Mouse (Mus musculus): ENCODE data around the gene Cpm. TPM values are rescaled to one million over a fixed set of nuclear protein-coding genes. Genes with fewer than 3 reads are reported as not detected.
A peak's percentile ranks its signal among the peaks of the same experiment; 100 is the strongest.

Gene Cpm
- polyA plus RNA-seq, 1 experiment from 2014 or later = 32.8 TPM

DNA sequence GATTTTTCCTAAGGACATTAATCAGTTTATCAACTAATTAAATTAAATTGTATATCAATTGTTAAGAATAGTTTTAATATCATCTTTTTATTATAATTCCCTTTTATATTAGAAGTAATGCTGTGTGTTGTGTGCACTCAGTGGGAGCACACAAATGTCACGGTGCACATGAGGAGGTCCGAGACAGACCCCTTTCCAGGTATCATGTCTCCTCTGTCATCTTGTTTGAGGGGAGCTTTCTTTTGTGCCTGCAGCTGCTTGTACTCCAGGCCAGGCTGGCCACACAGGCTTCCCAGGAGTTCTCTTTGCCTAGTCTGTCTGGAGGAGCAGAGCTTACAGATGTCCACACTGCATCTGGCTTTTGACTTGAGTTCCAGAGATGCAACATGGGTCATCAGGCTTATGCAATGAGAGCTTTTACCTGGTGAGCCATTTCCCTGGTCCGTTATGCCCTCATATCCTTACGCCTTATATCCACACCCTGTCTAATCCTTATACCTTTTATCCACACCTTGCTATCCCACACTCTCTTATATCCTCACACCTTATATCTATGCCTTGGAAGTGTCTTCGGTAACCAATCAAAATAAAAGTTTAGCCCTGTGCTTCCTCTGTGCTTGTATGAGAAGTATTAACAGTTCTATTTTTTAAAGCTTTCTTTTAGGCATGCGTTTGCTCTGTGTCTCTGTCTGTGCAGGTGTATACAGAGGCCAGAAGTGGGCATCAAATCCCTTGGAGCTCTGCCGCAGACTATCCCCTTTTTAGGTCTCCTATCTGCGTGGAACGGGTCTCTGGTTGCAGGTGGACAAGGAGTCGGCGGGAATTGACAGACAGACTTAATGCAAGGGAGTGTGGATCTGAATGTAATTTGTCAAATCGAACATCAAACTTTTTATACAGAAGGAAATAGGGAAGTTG, 7.4 kb upstream of the Cpm start:
- no peaks in the 10 kb centered on the region for H3K4me1 ChIP-seq (replicated peaks; ENCODE audit: control insufficient read depth, insufficient read depth, low read length)
- ATAC-seq = no peak
- H3K27ac ChIP-seq (ENCODE audit: low read depth, low read length) = no peak overlapping the region
- no peak for TF ChIP-seq CTCF (IDR thresholded peaks at IDR 0.05; ENCODE audit: low read depth)
- H3K4me3 ChIP-seq (ENCODE audit: low read depth, low read length) = no peak overlapping the region
- 91% methylated on average over 12 of the region's 12 CpGs for WGBS
- no peaks in the 10 kb centered on the region for H3K36me3 ChIP-seq (ENCODE audit: control insufficient read depth, insufficient read depth)
- H3K27me3 ChIP-seq (replicated peaks; ENCODE audit: control insufficient read depth, insufficient read depth, low read length) = no peaks in the 10 kb centered on the region
- no peak overlapping the region for H3K9ac ChIP-seq (ENCODE audit: low read depth, low read length)
- H3K4me2 ChIP-seq (replicated peaks; ENCODE audit: low read depth) = no peak overlapping the region
- H3K9me3 ChIP-seq (ENCODE audit: control insufficient read depth) = no peaks in the 10 kb centered on the region

DNA sequence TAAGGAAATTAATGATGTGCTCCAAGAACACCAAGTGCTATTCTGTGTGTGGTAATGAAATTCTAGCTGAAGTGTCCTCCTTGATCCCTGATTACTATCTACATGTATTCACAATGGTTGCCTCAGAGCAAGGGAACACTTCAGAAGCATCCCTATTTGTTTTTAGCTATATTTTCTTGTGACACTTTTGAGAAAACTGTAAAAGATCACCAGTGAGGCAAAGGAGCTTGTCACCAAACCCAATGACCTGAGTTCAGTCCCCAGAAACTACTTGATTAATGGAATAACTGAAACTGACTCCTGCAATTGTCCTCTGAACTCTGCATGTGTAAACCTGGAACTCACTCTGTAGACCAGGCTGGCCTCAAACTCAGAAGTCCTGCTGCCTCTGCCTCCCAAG, 5.9 kb upstream of the Cpm start:
- Histone ChIP-seq H3K36me3 (ENCODE audit: control insufficient read depth, insufficient read depth) (no peaks in the 10 kb centered on the region), H3K4me2 (replicated peaks; ENCODE audit: low read depth) (no peak overlapping the region), H3K27me3 (replicated peaks; ENCODE audit: control insufficient read depth, insufficient read depth, low read length) (0 out of 2 replicates have a peak, but pooled peaks cover 2% of the 10 kb centered on the region), H3K27ac (ENCODE audit: low read depth, low read length) (no peak overlapping the region), H3K9me3 (ENCODE audit: control insufficient read depth) (no peaks in the 10 kb centered on the region), H3K9ac (ENCODE audit: low read depth, low read length) (no peak overlapping the region), H3K4me1 (replicated peaks; ENCODE audit: control insufficient read depth, insufficient read depth, low read length) (no peaks in the 10 kb centered on the region), H3K4me3 (ENCODE audit: low read depth, low read length) (no peak overlapping the region)
- no peak for TF ChIP-seq CTCF (IDR thresholded peaks at IDR 0.05; ENCODE audit: low read depth)
- no peak for ATAC-seq

DNA sequence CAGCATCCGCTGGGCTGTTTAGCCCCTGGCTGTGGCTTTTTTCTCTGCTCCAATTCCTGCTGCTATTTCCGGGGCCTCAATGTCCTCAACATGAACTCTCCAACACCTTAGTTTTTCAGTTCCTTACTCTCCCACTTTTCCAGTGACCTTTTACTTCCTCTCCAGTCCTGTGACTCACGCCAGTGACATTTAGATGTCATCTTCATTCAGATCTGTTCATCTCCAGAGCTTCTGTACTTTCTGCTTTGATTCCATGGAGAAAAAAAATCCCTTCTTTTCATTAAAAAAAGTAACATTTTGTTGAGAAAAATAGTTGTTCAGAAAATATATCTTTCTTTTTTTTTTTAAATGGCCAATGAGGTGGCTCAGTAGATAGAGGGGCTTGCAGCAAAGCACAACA, 5.1 kb upstream of the Cpm start:
- TF ChIP-seq CTCF (IDR thresholded peaks at IDR 0.05; ENCODE audit: low read depth) = no peak
- H3K9me3 ChIP-seq (ENCODE audit: control insufficient read depth) = no peaks in the 10 kb centered on the region
- H3K27me3 ChIP-seq (replicated peaks; ENCODE audit: control insufficient read depth, insufficient read depth, low read length) = 0 out of 2 replicates have a peak, but pooled peaks cover 2% of the 10 kb centered on the region
- no peak overlapping the region for H3K4me2 ChIP-seq (replicated peaks; ENCODE audit: low read depth)
- no peak overlapping the region for H3K9ac ChIP-seq (ENCODE audit: low read depth, low read length)
- H3K4me1 ChIP-seq (replicated peaks; ENCODE audit: control insufficient read depth, insufficient read depth, low read length) = no peaks in the 10 kb centered on the region
- ATAC-seq = no peak
- no peak overlapping the region for H3K4me3 ChIP-seq (ENCODE audit: low read depth, low read length)
- H3K27ac ChIP-seq (ENCODE audit: low read depth, low read length) = no peak overlapping the region
- WGBS = 60% methylated on average over 3 of the region's 3 CpGs
- no peaks in the 10 kb centered on the region for H3K36me3 ChIP-seq (ENCODE audit: control insufficient read depth, insufficient read depth)

DNA sequence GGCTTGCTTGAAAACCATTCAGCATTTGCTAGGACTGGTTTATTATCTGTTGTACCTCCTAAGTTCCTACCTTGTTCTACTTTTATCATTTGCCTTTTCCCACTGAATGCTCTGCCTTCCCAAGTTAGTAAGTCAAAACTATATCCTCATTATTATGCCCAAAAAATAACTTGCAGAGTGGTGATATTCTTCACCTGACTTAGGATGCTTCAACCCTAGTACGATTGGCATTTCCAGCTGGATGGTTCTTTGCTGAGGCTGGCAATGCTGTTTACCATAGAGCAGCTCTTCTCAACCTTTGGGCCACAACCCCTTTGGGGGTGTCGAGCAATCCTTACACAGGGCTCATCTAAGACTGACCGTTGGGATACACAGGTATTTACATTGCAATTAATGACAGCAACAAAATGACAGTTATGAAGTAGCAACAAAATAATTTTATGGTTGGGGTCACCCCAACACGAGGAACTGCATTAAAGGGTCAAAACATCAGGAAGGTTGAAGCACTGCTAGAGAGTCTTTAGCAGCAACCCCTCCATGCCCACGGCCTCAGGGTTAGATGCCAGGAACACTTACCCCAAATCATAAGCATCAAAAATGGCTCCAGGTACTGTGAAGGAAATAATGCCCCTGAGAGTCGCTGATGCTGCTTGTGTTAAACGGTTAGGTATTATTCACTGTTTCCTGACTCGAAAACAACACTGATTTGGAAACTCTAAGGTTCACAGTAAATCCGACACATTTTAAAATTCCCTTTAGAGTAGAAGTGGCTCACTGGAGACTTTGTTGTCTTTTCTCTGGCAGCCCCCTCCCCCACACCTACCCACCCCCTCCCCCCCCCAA, 4.4 kb upstream of the Cpm start:
- Histone ChIP-seq H3K9ac (ENCODE audit: low read depth, low read length) (no peak overlapping the region), H3K36me3 (ENCODE audit: control insufficient read depth, insufficient read depth) (no peaks in the 10 kb centered on the region), H3K4me2 (replicated peaks; ENCODE audit: low read depth) (no peak overlapping the region), H3K27me3 (replicated peaks; ENCODE audit: control insufficient read depth, insufficient read depth, low read length) (0 out of 2 replicates have a peak, but pooled peaks cover 2% of the 10 kb centered on the region), H3K4me1 (replicated peaks; ENCODE audit: control insufficient read depth, insufficient read depth, low read length) (no peaks in the 10 kb centered on the region), H3K9me3 (ENCODE audit: control insufficient read depth) (no peaks in the 10 kb centered on the region), H3K27ac (ENCODE audit: low read depth, low read length) (no peak overlapping the region), H3K4me3 (ENCODE audit: low read depth, low read length) (no peak overlapping the region)
- ATAC-seq = no peak
- TF ChIP-seq CTCF (IDR thresholded peaks at IDR 0.05; ENCODE audit: low read depth) = no peak
- WGBS = 74% methylated on average over 9 of the region's 9 CpGs

DNA sequence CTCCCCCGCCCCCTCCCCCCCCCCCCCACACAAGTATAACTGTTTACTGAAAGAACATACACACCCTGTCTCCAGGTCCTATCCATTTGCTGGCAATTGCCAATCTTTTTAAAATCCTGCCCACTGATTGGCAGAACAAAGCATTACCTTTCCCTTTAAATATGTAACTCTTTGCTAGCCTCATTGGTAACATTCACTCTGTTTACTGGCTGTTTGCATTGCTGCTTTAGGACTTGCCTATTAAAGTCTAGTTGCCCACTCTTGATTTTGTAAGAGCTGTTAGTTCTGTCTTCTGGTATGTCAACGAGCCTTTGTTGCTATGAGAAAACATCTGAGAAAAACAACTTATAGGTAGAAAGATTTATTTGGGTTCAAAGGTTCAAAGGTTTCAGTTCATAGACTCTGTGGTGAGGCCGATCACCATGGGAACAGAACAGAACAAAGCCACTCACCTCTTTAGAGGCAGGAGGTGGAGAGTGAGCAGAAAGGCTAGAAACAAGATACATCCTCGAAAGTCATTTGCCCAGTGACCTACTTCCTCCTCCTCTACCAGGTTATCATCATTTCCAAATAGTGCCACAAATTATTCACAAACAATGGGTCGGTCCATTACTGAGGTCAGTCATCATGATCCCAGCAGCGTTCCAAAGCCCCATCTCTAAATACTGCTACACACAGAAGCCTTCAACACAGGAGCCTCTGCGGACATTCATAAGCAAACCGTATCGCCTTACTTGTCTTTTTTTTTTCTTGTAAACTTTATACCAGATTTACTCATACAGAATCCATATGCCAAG, 3.6 kb upstream of the Cpm start:
- TF ChIP-seq CTCF (IDR thresholded peaks at IDR 0.05; ENCODE audit: low read depth) = no peak
- Histone ChIP-seq H3K4me1 (replicated peaks; ENCODE audit: control insufficient read depth, insufficient read depth, low read length) (no peaks in the 10 kb centered on the region), H3K36me3 (ENCODE audit: control insufficient read depth, insufficient read depth) (no peaks in the 10 kb centered on the region), H3K27me3 (replicated peaks; ENCODE audit: control insufficient read depth, insufficient read depth, low read length) (0 out of 2 replicates have a peak, but pooled peaks cover 2% of the 10 kb centered on the region), H3K9ac (ENCODE audit: low read depth, low read length) (no peak overlapping the region), H3K4me3 (ENCODE audit: low read depth, low read length) (no peak overlapping the region), H3K27ac (ENCODE audit: low read depth, low read length) (peak overlapping the region; percentile 62; the same call in 1 of the 2 replicates), H3K4me2 (replicated peaks; ENCODE audit: low read depth) (no peak overlapping the region), H3K9me3 (ENCODE audit: control insufficient read depth) (no peaks in the 10 kb centered on the region)
- WGBS = 47% methylated on average over 8 of the region's 9 CpGs
- ATAC-seq = peak; percentile 83

All from intestine, postnatal 0 days (tissue).